Mouse (Mus musculus) midbrain, embryonic 16.5 days (tissue): Measurements from ENCODE around the gene 4833420G17Rik. TPM values are rescaled to one million over a fixed set of nuclear protein-coding genes. Genes with fewer than 3 reads are reported as not detected.

Source experiments
- polyA plus RNA-seq: library from polyadenylated mRNA; unstranded; fragments of >200 nt; fragmentation: Nextera tagmentation; extraction: Ambion mirVana; gene quantifications from 2 replicates; pipeline ENCODE4 v1.2.1, GENCODE M21; 2015

4833420G17Rik gene
- polyA plus RNA-seq, 1 experiment from 2014 or later, result 90.0 TPM

Other genes with a start within 250 kb of the 4833420G17Rik start
- gene Paip1, start 34.2 kb upstream of the 4833420G17Rik start, polyA plus RNA-seq, result 167 and 178 TPM in 2 replicates
- 2.9 and 4.9 TPM in 2 replicates for gene Tmem267, start 25.3 kb downstream of the 4833420G17Rik start, polyA plus RNA-seq
- gene 3110070M22Rik, start 25.6 kb downstream of the 4833420G17Rik start, polyA plus RNA-seq, result 1.3 and 1.9 TPM in 2 replicates
- gene Ccl28, start 161.1 kb downstream of the 4833420G17Rik start, polyA plus RNA-seq, result 0.20 and 0.37 TPM in 2 replicates
- gene Hmgcs1, start 227.6 kb downstream of the 4833420G17Rik start, polyA plus RNA-seq, result 635 and 644 TPM in 2 replicates